Mouse (Mus musculus) E14TG2a.4 (cell line): Measurements from ENCODE around the gene Tfrc.

ENCODE experiments used
- H3K27me3 ChIP-seq: 2 replicates; pipeline ENCODE4 v1.6.1; 2014; ENCODE audit warnings: low read length, control low read depth; ENCODE audit not compliant: insufficient read depth
- H3K36me3 ChIP-seq: 2 replicates; pipeline ENCODE4 v1.6.1; 2014; ENCODE audit warnings: low read length, control low read depth; ENCODE audit not compliant: insufficient read depth
- H3K4me1 ChIP-seq: replicated peaks from 2 replicates; pipeline ENCODE4 v1.6.1; 2014; ENCODE audit warnings: low read depth, low read length, control low read depth
- H3K4me3 ChIP-seq: replicated peaks from 2 replicates; pipeline ENCODE4 v1.5.1; 2014; ENCODE audit warnings: mild to moderate bottlenecking, low read length
- H3K9me3 ChIP-seq: 2 replicates; pipeline ENCODE4 v1.6.1; 2014; ENCODE audit warnings: low read length, control low read depth
- CTCF ChIP-seq: conservative IDR thresholded peaks from 2 replicates; pipeline ENCODE4 v1.5.1; 2014; ENCODE audit warnings: low read length
- NANOG ChIP-seq: IDR thresholded peaks from 2 replicates; pipeline ENCODE4 v1.6.1; 2014; ENCODE audit warnings: borderline replicate concordance, low read length, mixed read lengths
- POU5F1 ChIP-seq: IDR thresholded peaks from 2 replicates; pipeline ENCODE4 v1.6.1; 2014; ENCODE audit warnings: low read length, borderline replicate concordance

The Tfrc gene

GRCm38 (mm10) chr16:32607562-32608343 lies 967 bp upstream of the Tfrc start:
- H3K36me3 ChIP-seq = peaks cover 29% of the 10 kb centered on the region
- no peaks in the 10 kb centered on the region for H3K27me3 ChIP-seq
- peak overlapping the region; percentile 99 for H3K4me3 ChIP-seq
- H3K9me3 ChIP-seq = no peaks in the 10 kb centered on the region
- peaks cover 49% of the 10 kb centered on the region for H3K4me1 ChIP-seq
- TF ChIP-seq NANOG (no peak), CTCF (no peak), POU5F1 (no peak)

- TF ChIP-seq CTCF = no peak
- TF ChIP-seq POU5F1 = no peak
- TF ChIP-seq NANOG = no peak
- Histone ChIP-seq H3K9me3 (no peaks in the 10 kb centered on the region), H3K27me3 (no peaks in the 10 kb centered on the region), H3K36me3 (peaks cover 34% of the 10 kb centered on the region), H3K4me1 (peaks cover 54% of the 10 kb centered on the region), H3K4me3 (peak overlapping the region; percentile 99)
Measured at GRCm38 (mm10) chr16:32608344-32608711, 392 bp upstream of the Tfrc start.

GRCm38 (mm10) chr16:32609401-32609779 lies 670 bp downstream of the Tfrc start:
- peaks cover 45% of the 10 kb centered on the region for H3K36me3 ChIP-seq
- no peaks in the 10 kb centered on the region for H3K27me3 ChIP-seq
- peak overlapping the region; percentile 99 for H3K4me3 ChIP-seq
- peaks cover 58% of the 10 kb centered on the region for H3K4me1 ChIP-seq
- no peaks in the 10 kb centered on the region for H3K9me3 ChIP-seq
- TF ChIP-seq NANOG = no peak
- no peak for TF ChIP-seq POU5F1
- no peak for TF ChIP-seq CTCF

- peaks cover 58% of the 10 kb centered on the region for H3K36me3 ChIP-seq
- no peaks in the 10 kb centered on the region for H3K9me3 ChIP-seq
- H3K4me3 ChIP-seq = peak overlapping the region; percentile 99
- H3K4me1 ChIP-seq = peaks cover 60% of the 10 kb centered on the region
- H3K27me3 ChIP-seq = no peaks in the 10 kb centered on the region
- TF ChIP-seq POU5F1 = no peak
- no peak for TF ChIP-seq NANOG
- no peak for TF ChIP-seq CTCF
Measured at GRCm38 (mm10) chr16:32610460-32611255, 1.9 kb downstream of the Tfrc start.

- H3K27me3 ChIP-seq = no peaks in the 10 kb centered on the region
Measured at GRCm38 (mm10) chr16:32612052-32612451, 3.3 kb downstream of the Tfrc start.

GRCm38 (mm10) chr16:32613269-32613834 lies 4.6 kb downstream of the Tfrc start:
- Histone ChIP-seq H3K27me3 (no peaks in the 10 kb centered on the region), H3K4me3 (no peak overlapping the region), H3K4me1 (peaks cover 41% of the 10 kb centered on the region), H3K9me3 (no peaks in the 10 kb centered on the region), H3K36me3 (peaks cover 85% of the 10 kb centered on the region)
- no peak for TF ChIP-seq NANOG
- no peak for TF ChIP-seq POU5F1
- TF ChIP-seq CTCF = no peak

More at GRCm38 (mm10) chr16:32612052-32612451, 3.3 kb downstream of the Tfrc start:
- Histone ChIP-seq H3K4me3 (peak overlapping the region; percentile 99), H3K36me3 (peaks cover 72% of the 10 kb centered on the region), H3K4me1 (peaks cover 54% of the 10 kb centered on the region), H3K9me3 (no peaks in the 10 kb centered on the region)
- no peak for TF ChIP-seq CTCF
- TF ChIP-seq POU5F1 = no peak
- TF ChIP-seq NANOG = no peak

GRCm38 (mm10) chr16:32614047-32614446 lies 5.3 kb downstream of the Tfrc start:
- Histone ChIP-seq H3K4me1 (peaks cover 40% of the 10 kb centered on the region), H3K36me3 (peaks cover 92% of the 10 kb centered on the region), H3K4me3 (no peak overlapping the region), H3K27me3 (no peaks in the 10 kb centered on the region), H3K9me3 (no peaks in the 10 kb centered on the region)
- peak; percentile 11; the same call in 1 of the 2 replicates for TF ChIP-seq CTCF
- TF ChIP-seq POU5F1 = no peak

- H3K27me3 ChIP-seq = no peaks in the 10 kb centered on the region
- TF ChIP-seq NANOG (no peak), CTCF (no peak), POU5F1 (no peak)
Measured at GRCm38 (mm10) chr16:32618946-32619345, 10.2 kb downstream of the Tfrc start.

More at GRCm38 (mm10) chr16:32618946-32619345, 10.2 kb downstream of the Tfrc start:
- Histone ChIP-seq H3K4me3 (no peak overlapping the region), H3K4me1 (0 out of 2 replicates have a peak, but pooled peaks cover 3% of the 10 kb centered on the region), H3K36me3 (peaks cover 98% of the 10 kb centered on the region), H3K9me3 (no peaks in the 10 kb centered on the region)
